Mouse (Mus musculus) midbrain, postnatal 0 days (tissue): ENCODE data around the gene C87436. TPM values are rescaled to one million over a fixed set of nuclear protein-coding genes. Genes with fewer than 3 reads are reported as not detected.

Experiments used
- ATAC-seq: fragments of 200-750 bp; cut with Nextera tagmentation; 2 replicates; pipeline ENCODE4 v1.8.0; 2017; ENCODE audit warnings: moderate number of reproducible peaks, mild to moderate bottlenecking, moderate TSS enrichment, moderate library complexity; ENCODE audit not compliant: low FRiP score
- DNase-seq: peaks from one replicate; pipeline ENCODE4 v3.0.0-alpha.2; 2015; ENCODE audit warnings: low spot score
- H3K27ac ChIP-seq: fragments of 300-500 bp; sonication (generic); 2 replicates; pipeline ENCODE4 v1.5.1; 2014; ENCODE audit warnings: low read depth, mild to moderate bottlenecking, low read length, mixed read lengths
- H3K27me3 ChIP-seq: fragments of 300-500 bp; sonication (generic); 2 replicates; pipeline ENCODE4 v1.6.1; 2014; ENCODE audit warnings: low read length, control low read depth, mixed read lengths; ENCODE audit not compliant: insufficient read depth
- H3K36me3 ChIP-seq: fragments of 300-500 bp; sonication (generic); 2 replicates; pipeline ENCODE4 v1.6.1; 2014; ENCODE audit warnings: low read length, control low read depth, mixed read lengths; ENCODE audit not compliant: insufficient read depth
- H3K4me1 ChIP-seq: fragments of 300-500 bp; sonication (generic); 2 replicates; pipeline ENCODE4 v1.6.1; 2014; ENCODE audit warnings: mild to moderate bottlenecking, control low read depth, antibody characterized with exemption, low read length, mixed read lengths; ENCODE audit not compliant: insufficient read depth
- H3K4me2 ChIP-seq: fragments of 300-500 bp; sonication (generic); 2 replicates; pipeline ENCODE4 v1.6.1; 2014; ENCODE audit warnings: low read depth, mild to moderate bottlenecking, low read length, mixed read lengths; ENCODE audit not compliant: poor library complexity, severe bottlenecking
- H3K4me3 ChIP-seq: fragments of 300-500 bp; sonication (generic); 2 replicates; pipeline ENCODE4 v1.5.1; 2014; ENCODE audit warnings: low read depth, mild to moderate bottlenecking, low read length, moderate library complexity
- H3K9ac ChIP-seq: fragments of 300-500 bp; sonication (generic); replicated peaks from 2 replicates; pipeline ENCODE4 v1.6.1; 2014; ENCODE audit warnings: mild to moderate bottlenecking, low read length, moderate library complexity, mixed read lengths; ENCODE audit not compliant: poor library complexity, severe bottlenecking
- H3K9me3 ChIP-seq: fragments of 300-500 bp; sonication (generic); 2 replicates; pipeline ENCODE4 v1.6.1; 2016; ENCODE audit warnings: low read length, control low read depth
- CTCF ChIP-seq: IDR thresholded peaks from 2 replicates; pipeline ENCODE4 v1.5.1; 2016; ENCODE audit warnings: antibody characterized with exemption, mild to moderate bottlenecking
- WGBS: fragments of 180-500 bp; shearing (Covaris S2); extraction: QIAGEN DNeasy Blood & Tissue Kit; methylation state at CpG from one replicate; pipeline ENCODE4 v1.1.7; 2014; 5-methylcytosine and 5-hydroxymethylcytosine counted together
- polyA plus RNA-seq: library from polyadenylated mRNA; unstranded; fragments of >200 nt; fragmentation: Nextera tagmentation; extraction: Ambion mirVana; gene quantifications from 2 replicates; pipeline ENCODE4 v1.2.1, GENCODE M21; 2015
- total RNA-seq: library from RNA; depleted of rRNA; stranded (reverse); fragments of >200 nt; gene quantifications from 2 replicates; pipeline ENCODE4 v1.2.3, GENCODE M21; 2014

Gene C87436
- total and polyA plus RNA-seq, 2 experiments from 2014 or later, result 13.9 to 16.3 TPM

DNA sequence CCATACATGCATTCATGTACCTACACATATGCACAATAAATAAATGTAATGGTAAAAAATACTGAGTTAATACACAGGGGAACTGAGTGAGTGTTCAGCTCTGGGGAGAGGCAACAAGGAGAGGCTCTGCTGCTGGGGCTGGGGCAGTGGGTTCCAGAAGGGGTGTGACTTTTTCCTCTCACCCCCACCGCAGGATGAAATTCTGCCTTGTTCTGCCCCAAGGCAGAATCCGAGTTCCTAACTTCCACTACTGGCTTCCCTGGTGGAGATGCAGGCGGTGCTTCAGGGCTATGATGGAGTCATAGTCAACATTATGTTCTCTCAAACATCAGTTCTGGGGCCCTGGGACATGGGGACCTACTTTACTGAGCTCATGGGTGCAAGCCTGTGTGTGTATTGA, 68.1 kb downstream of the C87436 start:
- ATAC-seq, result no peak
- Histone ChIP-seq H3K27me3 (no peaks in the 10 kb centered on the region), H3K9me3 (no peaks in the 10 kb centered on the region), H3K4me1 (no peaks in the 10 kb centered on the region), H3K9ac (no peak overlapping the region), H3K27ac (no peak overlapping the region), H3K4me2 (no peak overlapping the region), H3K4me3 (no peak overlapping the region), H3K36me3 (no peaks in the 10 kb centered on the region)
- DNase-seq, result no peak
- no peak for TF ChIP-seq CTCF
- WGBS, result 91% methylated on average over 3 of the region's 3 CpGs

DNA sequence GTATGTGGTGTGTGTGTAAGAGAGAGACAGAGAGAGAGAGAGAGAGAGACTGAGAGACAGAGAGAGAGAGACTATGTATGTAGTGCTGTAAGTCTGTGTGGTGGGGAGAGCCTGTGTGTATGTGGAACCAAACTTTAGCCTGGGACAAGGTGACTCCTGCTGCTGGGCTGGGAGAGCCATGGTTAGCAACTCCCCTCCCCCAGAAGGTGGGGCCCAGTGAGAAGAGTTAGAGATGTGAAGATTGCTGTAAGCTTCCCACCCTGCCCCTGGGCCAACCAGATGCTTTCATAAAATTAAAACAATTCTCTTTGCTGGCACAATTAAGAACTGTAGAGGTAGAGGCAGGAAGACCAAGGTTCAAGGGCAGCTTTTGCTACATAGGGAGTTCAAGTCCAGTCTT, 68.9 kb downstream of the C87436 start:
- ATAC-seq, result no peak
- Histone ChIP-seq H3K4me3 (no peak overlapping the region), H3K4me1 (no peaks in the 10 kb centered on the region), H3K36me3 (no peaks in the 10 kb centered on the region), H3K9ac (no peak overlapping the region), H3K27ac (no peak overlapping the region), H3K27me3 (no peaks in the 10 kb centered on the region), H3K9me3 (no peaks in the 10 kb centered on the region), H3K4me2 (no peak overlapping the region)
- TF ChIP-seq CTCF, result no peak
- DNase-seq, result no peak

DNA sequence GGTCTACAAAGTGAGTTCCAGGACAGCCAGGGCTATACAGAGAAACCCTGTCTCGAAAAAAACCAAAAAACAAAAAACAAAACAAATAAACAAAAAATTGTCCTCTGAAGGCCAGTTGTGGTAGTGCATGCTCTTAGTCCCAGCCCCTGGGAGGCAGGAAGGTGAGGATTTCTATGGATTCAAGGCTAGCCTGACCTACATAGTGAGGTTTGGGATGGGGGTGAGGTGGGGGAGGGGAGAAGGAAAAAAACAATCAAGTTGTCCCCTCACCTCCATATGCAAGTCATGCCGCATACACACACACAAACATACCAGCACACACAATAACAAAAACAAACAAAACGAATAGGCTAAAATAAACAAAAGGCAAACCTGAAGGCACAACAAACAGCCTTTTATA, 70.6 kb downstream of the C87436 start:
- H3K27me3 ChIP-seq, result no peaks in the 10 kb centered on the region
- H3K4me3 ChIP-seq, result no peak overlapping the region
- H3K4me2 ChIP-seq, result no peak overlapping the region
- TF ChIP-seq CTCF, result no peak
- no peak for DNase-seq
- H3K9me3 ChIP-seq, result no peaks in the 10 kb centered on the region
- H3K36me3 ChIP-seq, result no peaks in the 10 kb centered on the region
- ATAC-seq, result no peak
- H3K4me1 ChIP-seq, result no peaks in the 10 kb centered on the region
- H3K9ac ChIP-seq, result no peak overlapping the region
- WGBS, result 81% methylated on average over 3 of the region's 3 CpGs
- H3K27ac ChIP-seq, result no peak overlapping the region

DNA sequence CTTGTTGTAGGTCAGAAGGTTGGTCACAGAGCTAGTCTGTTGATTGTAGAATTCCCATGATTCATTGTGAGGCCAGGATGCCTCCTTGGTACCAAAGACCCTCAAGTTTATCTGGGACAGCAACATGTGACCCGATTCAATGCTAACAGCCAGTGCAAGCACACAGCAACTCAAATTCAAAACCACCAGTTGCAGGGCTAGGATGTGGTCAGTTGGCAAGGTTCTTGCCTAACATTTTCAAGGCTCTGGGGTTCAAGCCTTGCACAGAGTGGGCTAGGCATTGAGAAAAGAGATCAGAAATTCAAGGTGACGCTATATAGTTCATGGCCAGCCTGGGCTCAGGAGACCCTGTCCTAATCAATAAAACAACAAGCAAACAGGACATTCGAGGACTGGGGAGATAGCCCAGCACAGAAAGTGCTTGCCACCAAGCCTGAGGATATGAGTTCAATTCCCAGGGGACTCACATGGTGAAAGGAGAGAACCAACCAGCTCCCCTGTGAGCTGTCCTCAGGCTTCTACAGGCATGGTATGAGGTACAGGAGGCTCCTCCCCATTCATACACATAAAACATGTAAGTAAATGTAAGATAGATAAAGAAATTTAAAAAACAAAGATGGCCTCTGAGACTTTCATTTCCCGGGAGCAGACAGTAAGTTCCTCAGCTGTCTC, 71.2 kb downstream of the C87436 start:
- H3K36me3 ChIP-seq, result no peaks in the 10 kb centered on the region
- H3K9ac ChIP-seq, result no peak overlapping the region
- H3K4me2 ChIP-seq, result no peak overlapping the region
- ATAC-seq (no peak), DNase-seq (no peak)
- 84% methylated on average over 4 of the region's 4 CpGs for WGBS
- no peak overlapping the region for H3K4me3 ChIP-seq
- H3K27ac ChIP-seq, result no peak overlapping the region
- H3K9me3 ChIP-seq, result no peaks in the 10 kb centered on the region
- H3K27me3 ChIP-seq, result no peaks in the 10 kb centered on the region
- no peaks in the 10 kb centered on the region for H3K4me1 ChIP-seq
- TF ChIP-seq CTCF, result no peak

DNA sequence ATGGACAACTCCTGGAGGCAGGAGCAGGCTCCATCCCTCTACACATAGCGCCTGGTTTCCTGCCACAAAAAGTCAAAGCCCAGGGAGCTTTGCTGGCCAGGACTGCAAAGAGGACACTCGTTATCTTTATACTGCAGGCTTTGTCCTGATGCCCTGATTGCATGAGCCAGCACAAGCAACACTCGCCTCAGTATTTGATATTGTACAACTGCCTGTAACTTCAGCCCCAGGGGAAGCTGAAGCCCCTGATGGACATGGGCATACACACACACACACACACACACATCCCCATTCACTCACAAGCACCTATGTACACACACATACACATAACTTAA, 71.7 kb downstream of the C87436 start:
- H3K4me2 ChIP-seq, result no peak overlapping the region
- H3K27me3 ChIP-seq, result no peaks in the 10 kb centered on the region
- TF ChIP-seq CTCF, result no peak
- no peak overlapping the region for H3K4me3 ChIP-seq
- no peaks in the 10 kb centered on the region for H3K36me3 ChIP-seq
- no peaks in the 10 kb centered on the region for H3K4me1 ChIP-seq
- WGBS, result 81% methylated on average over 3 of the region's 3 CpGs
- no peak overlapping the region for H3K27ac ChIP-seq
- no peaks in the 10 kb centered on the region for H3K9me3 ChIP-seq
- DNase-seq, result no peak
- no peak for ATAC-seq
- H3K9ac ChIP-seq, result no peak overlapping the region

DNA sequence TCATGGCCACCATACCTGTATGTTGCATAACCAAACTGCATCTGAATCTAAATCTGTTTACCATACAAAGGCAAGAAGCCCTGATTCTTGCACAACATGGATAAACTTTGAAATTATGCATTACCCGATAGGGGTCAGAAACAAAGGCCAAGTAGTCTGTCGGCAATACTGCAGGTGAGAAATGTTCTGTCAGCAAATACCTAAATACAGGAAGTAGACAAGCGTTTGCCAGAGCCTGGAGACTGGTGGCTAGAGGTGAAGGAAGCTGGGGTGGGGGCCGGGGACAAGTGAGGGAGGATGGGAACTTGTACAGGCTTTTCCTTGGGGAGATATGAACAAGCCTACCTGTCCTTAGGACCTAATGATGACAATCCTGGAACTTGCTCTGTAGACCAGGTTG, 72.8 kb downstream of the C87436 start:
- no peak for ATAC-seq
- H3K4me2 ChIP-seq, result no peak overlapping the region
- TF ChIP-seq CTCF, result no peak
- no peak overlapping the region for H3K27ac ChIP-seq
- no peaks in the 10 kb centered on the region for H3K9me3 ChIP-seq
- WGBS, result 84% methylated on average over 4 of the region's 4 CpGs
- H3K27me3 ChIP-seq, result no peaks in the 10 kb centered on the region
- DNase-seq, result no peak
- peaks cover 2% of the 10 kb centered on the region; the same call in 1 of the 2 replicates for H3K36me3 ChIP-seq
- H3K4me3 ChIP-seq, result no peak overlapping the region
- H3K9ac ChIP-seq, result no peak overlapping the region
- no peaks in the 10 kb centered on the region for H3K4me1 ChIP-seq
